Mouse (Mus musculus): Measurements from ENCODE around the gene Hoxc5.

The Hoxc5 gene

DNA sequence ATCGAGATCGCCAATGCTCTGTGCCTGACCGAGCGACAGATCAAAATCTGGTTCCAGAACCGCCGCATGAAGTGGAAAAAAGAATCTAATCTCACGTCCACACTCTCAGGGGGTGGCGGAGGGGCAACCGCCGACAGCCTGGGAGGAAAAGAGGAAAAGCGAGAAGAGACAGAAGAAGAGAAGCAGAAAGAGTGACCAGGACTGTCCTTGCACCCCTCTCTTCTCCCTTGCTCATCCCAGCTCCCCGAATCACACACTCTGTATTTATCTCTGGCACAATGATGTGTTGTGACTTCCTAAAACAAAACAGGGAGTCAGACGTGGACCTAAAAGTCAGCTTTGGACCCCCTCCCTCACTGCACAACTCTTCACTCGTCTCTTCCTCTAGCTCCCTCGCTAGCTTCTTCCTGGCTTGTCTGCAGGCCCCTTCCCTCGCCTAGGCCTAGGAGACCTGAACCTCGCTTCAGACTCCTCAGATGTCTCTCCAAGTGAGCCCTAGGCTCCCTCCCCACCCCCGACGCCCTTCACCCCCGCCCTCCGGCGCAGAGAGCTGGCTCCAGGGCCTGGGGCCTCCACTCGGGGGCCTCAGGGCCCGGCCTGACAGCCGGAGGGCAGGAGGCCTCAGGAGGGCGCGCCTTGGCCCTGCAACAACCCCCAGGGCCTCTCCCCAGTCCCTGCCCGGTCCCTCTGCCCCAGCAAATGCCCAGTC is 43.8 kb downstream of the Hoxc5 start:
- no peak for ATAC-seq (ENCODE audit: low TSS enrichment)

DNA sequence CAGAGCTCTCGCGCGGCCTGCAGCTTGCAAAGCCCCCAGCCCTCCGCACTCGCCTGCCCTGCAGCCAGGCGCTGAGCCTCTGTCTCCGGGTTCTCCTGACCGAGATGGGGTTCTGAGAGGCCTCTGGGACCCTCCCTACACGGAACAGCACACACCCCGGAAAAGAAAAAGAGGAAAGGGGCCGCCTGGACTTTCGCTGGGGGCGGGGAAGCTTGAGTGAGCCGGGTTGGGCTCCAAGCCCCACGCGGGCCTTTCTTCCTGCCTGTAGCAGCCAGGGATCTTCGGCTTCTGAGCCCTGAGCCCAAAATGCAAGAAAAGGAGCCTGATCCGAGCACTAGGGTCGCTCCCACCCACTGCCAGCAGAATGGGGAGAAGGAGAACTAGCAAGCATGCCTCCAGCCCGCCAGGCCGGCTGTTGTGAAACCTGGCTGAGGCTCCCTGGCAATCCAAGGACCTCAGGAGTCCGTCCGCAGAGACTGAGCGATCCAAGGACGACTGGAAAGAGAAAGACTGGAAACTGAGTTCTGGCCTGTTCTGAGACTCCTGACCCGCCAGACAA is 44.8 kb downstream of the Hoxc5 start:
- no peak for ATAC-seq (ENCODE audit: low TSS enrichment)

DNA sequence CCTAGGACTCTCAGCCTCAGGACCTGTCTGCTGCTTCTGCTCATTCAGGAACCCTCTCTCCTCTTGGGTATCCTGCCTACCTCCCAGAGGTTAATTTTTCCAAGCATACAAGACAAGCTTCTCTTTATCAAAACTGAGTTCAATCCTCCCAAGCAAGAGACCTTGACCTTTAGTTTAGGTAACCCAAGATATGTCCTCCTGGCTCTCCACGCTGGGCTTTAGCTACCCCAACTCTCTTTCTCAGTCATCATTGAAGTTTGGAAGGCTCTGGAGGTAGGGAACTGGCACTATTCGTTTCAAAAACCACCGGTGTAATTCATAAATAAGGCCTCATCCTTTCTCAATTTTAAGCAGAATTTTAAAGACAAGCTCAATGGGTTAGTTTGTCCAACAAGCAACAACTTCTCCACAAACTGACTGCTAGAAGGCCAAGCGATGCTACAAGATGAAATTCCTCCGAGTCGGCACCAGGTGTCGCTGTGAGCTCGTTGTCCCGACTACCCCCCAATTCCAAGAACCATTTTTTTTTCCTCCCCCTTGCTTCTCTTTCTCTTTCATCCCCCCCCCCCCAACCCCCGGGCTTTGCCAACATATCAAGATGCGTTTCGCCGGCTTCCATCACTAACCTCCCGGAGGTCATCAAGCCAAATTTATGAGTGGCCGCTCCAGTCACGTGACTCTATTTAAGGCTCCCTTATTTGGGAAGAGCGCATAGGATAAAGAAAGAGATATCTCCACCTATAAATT is 46.2 kb downstream of the Hoxc5 start:
- no peak for ATAC-seq (ENCODE audit: low TSS enrichment)

DNA sequence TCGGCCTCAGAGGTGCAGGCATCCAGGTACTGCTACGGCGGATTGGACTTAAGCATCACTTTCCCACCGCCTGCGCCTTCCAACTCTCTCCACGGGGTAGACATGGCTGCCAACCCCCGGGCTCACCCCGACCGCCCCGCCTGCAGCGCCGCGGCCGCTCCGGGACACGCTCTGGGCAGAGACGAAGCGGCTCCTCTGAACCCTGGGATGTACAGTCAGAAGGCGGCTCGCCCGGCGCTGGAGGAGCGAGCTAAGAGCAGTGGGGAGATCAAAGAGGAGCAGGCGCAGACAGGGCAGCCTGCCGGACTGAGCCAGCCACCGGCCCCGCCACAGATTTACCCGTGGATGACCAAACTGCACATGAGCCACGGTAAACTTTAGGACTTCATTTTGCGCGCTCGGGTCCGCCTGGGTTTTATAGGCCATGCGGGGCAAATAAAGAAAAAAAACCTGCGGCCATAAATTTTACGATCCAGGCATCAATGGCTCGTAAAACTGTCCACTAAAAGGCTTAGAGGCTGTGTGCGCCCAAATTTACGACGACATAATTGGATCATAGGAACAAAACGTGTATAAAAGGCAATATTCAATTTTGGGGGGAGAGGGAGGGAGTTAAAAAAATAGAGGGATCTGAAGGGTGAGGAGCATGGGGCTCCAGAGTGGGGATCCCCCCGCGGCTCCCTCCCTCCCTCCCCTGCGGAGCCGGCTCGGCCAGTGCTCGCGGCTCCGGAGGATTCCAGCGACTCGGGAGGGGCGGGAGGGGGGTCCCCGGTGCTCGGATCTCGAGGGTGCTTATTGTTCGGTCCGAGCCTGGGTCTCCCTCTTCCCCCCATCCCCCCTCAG is 47.1 kb downstream of the Hoxc5 start:
- ATAC-seq (ENCODE audit: low TSS enrichment): no peak

DNA sequence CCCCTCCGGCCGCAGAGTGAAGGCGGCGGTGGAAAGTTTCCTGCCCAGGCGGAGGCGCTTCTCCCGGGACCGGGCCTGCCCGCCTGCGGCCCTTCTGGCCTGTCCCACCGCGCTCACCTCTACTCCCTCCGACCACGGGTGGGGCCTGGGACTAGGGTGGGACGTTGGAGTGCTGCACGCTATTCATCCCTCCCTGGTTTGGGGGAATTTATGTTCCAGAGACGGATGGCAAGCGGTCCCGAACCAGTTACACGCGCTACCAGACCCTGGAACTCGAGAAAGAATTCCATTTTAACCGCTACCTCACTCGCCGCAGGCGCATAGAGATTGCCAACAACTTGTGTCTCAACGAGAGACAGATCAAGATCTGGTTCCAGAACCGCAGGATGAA is 47.8 kb downstream of the Hoxc5 start:
- ATAC-seq (ENCODE audit: low TSS enrichment): no peak

DNA sequence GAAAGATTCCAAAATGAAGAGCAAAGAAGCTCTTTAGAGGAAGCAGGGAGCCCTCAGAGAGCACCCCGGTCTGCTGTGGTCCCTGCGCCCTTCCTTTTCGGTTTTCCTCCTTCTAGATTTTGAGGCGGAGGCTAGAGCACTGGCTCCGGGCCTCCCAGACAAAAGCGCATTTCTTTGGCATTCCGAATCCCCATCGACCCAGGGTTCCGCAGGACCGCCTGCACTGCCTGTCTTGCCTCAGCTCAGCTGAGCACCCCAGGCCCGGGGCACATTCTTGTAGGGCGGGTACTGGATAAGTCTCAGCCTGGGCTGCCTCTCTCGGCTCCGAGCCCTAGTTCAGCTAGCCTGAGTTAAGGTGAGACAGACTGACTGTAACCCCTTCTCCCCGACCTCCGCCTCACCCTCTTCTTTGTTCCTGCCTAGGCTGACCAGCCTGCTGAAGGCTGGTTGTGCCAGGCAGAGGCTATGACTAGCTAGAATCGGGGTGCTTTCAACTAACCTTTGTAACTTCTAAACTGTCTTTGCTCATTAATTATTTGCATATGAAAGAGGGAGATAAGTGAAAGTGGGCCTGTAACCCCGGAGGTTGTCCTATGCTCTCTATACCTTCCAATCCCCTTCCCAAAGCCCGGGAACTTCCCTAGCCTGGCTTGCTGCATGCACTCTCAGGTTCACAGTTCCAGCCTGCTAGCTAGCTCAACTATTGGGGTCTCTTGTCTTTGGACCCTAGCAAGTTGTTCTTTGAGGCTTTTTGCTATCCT is 48.3 kb downstream of the Hoxc5 start:
- ATAC-seq (ENCODE audit: low TSS enrichment): no peak

DNA sequence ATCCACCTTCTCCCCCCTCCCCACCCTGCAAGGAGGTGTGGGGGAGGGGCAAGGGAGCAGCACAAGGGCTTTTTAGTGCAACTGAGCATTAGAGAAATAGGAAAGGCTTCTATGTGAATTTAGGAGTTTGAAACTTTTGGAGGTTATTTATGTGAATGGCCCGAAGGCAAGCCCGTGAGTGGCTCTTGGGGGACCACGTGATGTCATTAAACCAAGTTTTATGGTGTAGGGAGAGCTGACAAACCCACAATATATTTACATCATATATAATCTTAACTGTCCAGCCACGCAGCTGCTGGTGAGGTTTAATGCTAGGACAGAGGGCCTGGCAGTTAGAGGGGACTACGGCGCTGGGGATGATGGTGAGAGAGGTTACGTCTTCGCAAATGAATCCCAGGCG is 51.4 kb downstream of the Hoxc5 start, which contains the start of gene Hoxc4:
Gene Hoxc4 (plus strand): TSS at position 299 of the 400 bp plus-strand sequence.
- no peak for ATAC-seq (ENCODE audit: low TSS enrichment)

DNA sequence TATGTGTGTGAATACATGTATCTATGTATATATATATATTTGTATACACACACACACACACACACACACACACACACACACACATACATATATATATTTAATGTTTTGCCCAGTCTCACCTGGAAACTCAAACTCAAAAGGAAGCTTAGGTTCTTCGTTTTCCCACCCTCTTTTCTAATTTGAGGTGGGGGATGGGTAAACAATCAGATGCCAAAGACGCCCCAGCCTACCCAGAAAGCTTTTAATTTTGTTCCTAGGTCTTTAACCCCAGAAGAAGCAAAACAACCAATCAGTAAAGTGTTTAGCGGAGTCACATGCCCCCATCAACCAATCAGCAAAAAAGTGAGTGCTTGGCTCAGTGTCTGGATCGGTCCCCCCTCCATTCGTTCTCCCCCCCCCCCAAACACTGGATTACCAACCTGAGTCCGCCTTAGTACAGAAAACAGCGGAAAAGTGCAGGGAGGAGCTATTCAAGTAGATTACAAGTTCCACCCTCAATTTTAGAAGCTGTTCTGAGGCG is 53.7 kb downstream of the Hoxc5 start:
- no peak for ATAC-seq (ENCODE audit: low TSS enrichment)

DNA sequence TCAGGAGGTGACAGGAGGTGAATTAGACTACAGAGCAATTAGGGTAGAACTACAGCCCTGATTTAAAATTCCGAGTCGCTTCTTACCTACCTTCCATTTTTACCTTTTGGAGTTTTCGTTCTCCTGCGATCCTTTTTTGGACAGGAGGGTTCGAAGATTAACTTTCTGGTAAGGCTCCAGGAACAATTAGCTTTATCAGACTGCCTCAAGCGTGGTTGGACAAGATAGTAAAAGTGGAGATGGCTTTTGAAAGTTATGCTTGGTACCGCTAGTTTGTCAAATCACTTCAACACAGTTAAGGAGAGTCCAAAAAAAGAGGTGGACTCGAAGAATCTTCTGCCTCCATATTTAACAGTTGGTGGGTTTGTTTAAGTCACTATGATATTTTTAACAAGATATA is 54.3 kb downstream of the Hoxc5 start:
- ATAC-seq (ENCODE audit: low TSS enrichment): no peak

DNA sequence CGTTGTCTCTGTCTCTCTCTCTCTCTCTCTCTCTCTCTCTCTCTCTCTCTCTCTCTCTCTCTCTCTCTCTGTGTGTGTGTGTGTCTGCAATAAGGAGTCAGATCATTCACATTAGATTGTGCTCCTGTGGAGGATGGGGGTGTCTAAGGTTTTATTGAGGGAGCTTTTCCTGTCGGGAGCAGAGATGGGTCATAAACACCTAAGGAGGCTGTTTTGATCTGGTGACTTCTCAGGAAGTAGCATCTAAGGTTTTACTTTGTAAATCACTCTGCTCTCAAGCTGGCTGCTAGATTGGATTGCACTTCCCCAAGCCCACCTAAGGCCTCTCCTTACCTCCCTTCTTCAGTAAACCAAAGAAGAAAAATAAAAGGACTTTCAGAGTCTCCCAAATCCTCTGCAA is 56.9 kb downstream of the Hoxc5 start:
- ATAC-seq (ENCODE audit: low TSS enrichment): no peak

DNA sequence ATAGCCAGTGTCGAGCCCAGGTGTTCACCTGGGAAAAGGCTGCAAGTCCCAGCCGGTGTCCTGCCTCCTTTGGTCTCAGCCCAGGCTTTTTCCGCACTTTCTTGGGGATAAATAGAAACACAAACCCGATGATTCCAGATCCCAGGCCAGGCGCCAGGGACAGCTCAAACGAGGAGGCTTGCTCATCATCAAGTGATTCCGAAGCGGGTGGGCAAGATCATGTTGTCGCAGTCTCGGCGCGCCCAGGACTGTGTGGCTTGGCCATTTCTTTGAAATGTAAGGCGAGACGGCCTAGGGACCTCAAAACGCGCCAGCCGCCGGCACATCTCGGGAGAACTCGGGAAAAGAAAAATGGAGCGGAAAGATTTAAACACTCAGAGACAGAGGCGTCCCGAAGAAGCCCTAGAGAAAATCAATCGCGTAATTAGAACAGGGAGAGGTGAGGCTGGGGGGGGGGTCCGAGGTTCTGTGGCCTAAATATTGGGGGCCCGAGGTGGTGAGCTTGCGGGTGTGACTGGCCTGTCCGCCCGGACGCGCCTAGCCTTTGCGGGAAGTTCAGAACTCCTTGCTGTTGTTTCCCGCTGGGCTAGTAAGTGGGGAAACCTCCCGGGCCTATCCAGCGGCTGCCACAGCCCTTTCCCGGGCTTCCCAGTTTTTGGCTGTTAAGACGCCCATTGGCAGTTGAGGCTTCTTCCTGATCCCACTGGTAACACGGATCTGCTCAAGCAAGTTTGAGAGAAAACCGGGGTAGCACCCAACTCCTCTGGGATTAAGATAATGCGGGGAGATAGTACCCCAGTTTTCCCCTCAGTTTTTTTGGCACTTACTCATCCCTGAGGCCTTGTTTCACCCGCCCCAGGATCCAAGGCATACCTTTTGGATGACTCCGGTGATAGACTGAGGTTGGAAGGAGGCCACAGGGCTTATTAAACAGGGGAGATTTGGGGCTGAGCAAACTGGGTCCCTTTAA is 60.3 kb downstream of the Hoxc5 start:
- ATAC-seq (ENCODE audit: low TSS enrichment): no peak

DNA sequence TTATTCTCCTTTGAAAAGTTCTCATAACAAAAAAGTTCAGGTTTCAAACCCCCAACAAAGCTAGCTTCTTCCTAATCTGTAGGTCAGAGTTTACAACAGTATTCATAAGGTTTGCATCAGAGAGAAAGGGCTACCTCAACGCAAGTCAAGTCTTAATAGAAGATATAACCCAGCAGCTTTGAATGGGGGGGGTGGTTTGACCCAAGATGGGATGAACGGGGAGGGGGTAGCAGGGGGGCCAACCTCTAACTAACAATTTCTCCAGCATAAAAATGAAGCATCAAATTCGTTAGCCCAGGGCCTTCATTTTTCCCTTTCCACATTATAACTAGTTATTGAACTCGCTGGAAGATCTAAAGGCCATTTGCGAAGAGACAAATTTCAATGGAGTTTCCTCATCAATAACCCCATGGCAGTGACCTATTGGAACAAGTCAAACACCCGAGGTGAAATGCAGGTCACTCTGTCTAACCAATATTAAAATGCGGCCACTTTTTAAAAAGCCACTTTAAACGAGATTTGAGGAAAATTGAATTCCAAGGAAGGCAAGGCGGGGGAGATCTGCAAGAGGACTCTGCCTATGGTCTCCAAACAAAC is 61.8 kb downstream of the Hoxc5 start:
- no peak for ATAC-seq (ENCODE audit: low TSS enrichment)

DNA sequence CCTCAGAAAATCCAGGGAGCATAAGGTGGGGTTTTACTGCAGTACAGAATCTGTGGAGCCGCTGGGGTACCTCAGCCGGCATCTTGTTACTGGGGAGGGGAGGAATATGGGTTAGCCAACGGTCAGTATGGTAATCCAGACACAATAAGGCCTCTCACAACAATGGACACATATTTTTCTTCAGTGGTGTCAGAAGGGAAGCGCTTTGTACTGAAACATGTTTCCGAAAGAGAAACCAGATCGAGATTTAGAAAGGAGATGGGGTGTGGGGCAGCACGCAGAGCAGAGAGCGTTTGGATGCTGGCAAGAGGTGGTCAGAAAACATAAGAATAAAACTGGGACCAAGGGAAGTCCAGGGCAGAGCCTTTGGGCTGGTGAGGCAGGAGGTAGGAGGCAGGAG is 62.9 kb downstream of the Hoxc5 start:
- ATAC-seq (ENCODE audit: low TSS enrichment): no peak

DNA sequence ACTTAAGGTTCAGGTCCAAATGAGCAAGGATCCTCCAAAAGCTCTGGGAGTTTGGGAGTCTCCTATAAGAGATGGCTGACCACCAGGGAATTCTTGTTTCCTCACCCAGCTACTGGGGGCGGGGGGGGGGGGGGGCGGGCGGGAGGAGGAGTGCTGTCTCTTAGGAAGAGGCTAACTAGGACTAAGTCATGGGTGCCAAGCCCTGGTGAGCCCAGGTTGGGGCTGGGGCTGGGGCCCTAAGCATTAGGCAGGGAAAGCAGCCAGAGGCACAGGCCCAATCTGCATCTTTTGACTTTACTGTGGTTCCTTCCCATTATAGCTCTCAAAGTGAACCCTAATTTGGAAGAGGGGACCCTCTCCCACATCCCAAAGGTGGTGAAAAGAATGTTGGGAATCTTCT is 64.9 kb downstream of the Hoxc5 start:
- ATAC-seq (ENCODE audit: low TSS enrichment): no peak

DNA sequence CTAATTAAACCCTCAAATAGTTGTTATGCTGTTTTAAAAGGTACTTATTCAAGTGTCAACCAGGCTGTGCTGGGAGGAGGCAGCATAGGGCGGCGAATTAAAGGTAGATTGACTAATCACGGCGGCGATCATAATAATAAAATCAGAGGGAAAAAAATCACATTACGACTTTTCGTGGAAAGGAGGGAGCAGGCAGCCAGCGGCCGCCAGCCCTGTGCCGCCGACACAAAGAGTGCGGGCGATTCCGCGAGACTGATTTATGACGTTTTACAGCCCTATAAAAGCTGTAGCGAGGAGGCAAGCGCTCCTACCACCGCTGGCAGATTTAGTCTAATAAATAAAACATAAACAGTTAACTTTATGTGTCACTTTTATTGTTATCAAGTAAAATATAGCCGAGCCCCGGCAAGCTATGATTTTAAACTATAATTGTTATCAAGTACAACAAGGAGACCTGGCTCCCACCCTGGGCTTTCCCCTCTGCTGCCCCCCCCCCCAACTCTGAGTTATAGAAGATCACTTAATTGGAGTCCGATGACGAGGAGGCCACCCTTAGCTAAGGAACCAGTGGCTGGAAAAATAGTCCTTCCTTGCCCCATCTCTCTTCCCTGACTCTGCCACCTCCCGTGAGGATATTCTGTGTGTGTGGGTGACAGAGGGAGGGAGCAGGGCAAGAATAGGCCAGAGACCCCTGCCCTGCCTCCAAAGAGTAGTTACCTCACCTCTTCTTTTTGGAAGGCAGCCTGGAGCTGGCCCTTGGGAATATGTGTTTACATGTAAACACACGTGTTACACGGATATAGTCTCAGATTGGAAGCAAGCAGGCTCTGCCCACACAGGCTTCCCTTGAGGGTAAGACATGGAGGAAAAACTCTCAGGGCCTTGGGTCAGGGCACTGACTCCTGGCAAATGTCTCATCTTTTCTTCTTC is 65.7 kb downstream of the Hoxc5 start:
- ATAC-seq (ENCODE audit: low TSS enrichment): no peak

DNA sequence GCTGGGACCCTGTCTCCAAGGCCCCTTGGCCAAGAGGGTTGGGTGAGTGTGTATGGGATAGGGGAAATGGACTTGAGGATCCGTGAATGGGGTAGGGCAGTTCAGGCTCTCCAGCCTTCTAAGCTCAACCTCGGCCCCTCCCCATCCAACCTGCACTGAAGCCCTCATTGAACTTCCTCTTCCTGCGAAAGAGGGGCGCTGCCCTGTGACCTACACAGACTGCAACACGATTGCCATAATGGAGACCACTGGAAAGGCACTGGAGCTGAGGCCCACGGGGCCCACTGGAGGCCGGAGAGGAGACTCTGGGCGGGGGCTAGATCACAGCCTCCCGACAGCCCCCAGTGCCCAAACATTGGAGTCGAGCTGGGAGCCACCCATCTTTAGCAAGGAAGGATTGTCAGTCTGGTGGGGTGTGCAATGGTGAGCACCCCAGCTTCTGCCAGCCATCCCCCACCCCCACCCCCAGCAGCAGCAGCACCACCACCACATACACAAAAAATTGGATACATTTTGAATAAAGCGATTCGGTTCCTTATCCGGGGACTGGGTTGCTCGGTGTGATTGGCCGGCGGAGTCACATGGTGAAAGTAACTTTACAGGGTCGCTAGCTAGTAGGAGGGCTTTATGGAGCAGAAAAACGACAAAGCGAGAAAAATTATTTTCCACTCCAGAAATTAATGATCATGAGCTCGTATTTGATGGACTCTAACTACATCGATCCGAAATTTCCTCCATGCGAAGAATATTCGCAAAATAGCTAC is 67.0 kb downstream of the Hoxc5 start:
- no peak for ATAC-seq (ENCODE audit: low TSS enrichment)

DNA sequence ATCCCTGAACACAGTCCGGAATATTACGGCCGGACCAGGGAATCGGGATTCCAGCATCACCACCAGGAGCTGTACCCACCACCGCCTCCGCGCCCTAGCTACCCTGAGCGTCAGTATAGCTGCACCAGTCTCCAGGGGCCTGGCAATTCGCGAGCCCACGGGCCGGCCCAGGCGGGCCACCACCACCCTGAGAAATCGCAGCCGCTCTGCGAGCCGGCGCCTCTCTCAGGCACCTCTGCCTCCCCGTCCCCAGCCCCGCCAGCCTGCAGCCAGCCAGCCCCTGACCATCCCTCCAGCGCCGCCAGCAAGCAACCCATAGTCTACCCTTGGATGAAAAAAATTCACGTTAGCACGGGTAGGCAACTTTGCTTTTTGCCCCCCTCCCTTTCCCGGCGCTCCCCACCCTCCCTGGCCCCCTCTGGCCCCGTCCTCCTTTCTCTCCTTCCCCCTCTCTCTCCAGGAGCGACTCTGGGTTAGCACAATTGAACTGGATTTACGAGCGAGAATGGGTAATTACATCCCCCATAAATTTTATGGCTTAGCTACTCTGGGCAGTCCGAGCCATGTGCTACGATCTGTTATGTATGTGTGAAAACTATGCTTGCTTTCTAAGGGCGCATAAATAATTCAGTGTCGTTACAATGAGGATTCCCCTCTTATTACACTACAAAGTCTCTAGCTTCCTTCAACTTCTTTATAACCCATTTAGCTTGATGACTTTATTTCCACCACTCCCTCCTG is 67.7 kb downstream of the Hoxc5 start:
- no peak for ATAC-seq (ENCODE audit: low TSS enrichment)
